In the genomic region with DNA sequence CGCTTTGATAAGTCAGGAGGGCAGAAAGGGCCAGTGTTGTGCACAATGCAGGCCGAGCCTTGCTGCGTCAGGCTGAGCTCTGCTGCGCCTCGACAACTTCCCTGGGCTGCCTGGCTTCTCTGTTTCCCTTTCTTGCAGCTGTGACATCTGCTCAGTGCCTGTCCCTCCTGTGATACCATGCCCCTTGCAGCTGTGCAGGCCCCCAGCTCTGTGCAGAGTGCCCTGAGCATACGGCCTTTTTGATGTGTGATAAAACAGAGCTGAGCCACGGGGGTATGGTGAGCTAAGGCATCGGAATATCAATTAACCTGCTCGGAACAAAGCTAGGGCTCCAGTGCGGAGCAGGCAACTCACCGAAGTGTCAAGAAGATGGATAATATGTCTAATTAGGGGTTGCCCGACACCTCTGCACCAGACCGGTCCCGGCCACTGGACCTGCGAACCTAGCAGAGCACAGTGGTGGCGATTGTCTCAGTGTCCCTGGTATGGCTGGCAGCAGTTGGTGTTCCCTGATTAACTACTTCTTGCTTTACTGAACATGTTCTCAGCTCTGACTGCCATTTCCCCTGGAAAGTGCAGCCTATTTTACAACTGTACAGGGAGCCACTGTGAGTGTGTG, we compare ENCODE assay signal across 12 mouse cellular contexts. TPM values are rescaled to one million over a fixed set of nuclear protein-coding genes. Genes with fewer than 3 reads are reported as not detected.
DNase-seq lines count a peak whose midpoint lies in the region; ATAC-seq lines count a peak whose summit lies in the region.
"Had no signal": no experiment of that assay in that cellular context is flagged by ENCODE, and none has a peak within 500 bp of the region (broad histone marks: within the 10 kb centered on the region; RNA-seq: fewer than 3 reads in every experiment).

No protein-coding gene starts in this region.

- H3K27me3 ChIP-seq in embryonic facial prominence, embryonic 13.5 days = peaks cover 7% of the 10 kb centered on the region; the same call in 1 of the 2 replicates
- no peaks in the 10 kb centered on the region for H3K27me3 ChIP-seq in hindbrain, embryonic 13.5 days
- H3K27me3 ChIP-seq in midbrain, embryonic 12.5 days = no peaks in the 10 kb centered on the region
- peaks cover 22% of the 10 kb centered on the region; the same call in 1 of the 2 replicates for H3K27me3 ChIP-seq in heart, embryonic 12.5 days (replicated peaks)

- peak overlapping the region; percentile 16; the same call in 1 of the 2 replicates for H3K9ac ChIP-seq in embryonic facial prominence, embryonic 13.5 days
- H3K9ac ChIP-seq in hindbrain, embryonic 13.5 days = peak overlapping the region; percentile 19; the same call in 1 of the 2 replicates
- no peak overlapping the region; the same call in 1 of the 2 replicates for H3K9ac ChIP-seq in midbrain, embryonic 12.5 days (replicated peaks)
- no peak overlapping the region for H3K9ac ChIP-seq in heart, embryonic 12.5 days
- H3K9ac ChIP-seq: heart, embryonic 13.5 days had no signal

- H3K4me1 ChIP-seq in embryonic facial prominence, embryonic 13.5 days = peaks cover 15% of the 10 kb centered on the region
- peaks cover 14% of the 10 kb centered on the region for H3K4me1 ChIP-seq in hindbrain, embryonic 13.5 days (replicated peaks)
- peaks cover 18% of the 10 kb centered on the region for H3K4me1 ChIP-seq in midbrain, embryonic 12.5 days
- H3K4me1 ChIP-seq in heart, embryonic 12.5 days (replicated peaks) = peaks cover 9% of the 10 kb centered on the region; the same call in 1 of the 2 replicates

- 44% methylated on average over 16 of the region's 16 CpGs for WGBS in embryonic facial prominence, embryonic 13.5 days
- 13% methylated on average over 16 of the region's 16 CpGs for WGBS in hindbrain, embryonic 13.5 days
- 21% methylated on average over 16 of the region's 16 CpGs for WGBS in midbrain, embryonic 12.5 days
- 36% methylated on average over 16 of the region's 16 CpGs for WGBS in heart, embryonic 12.5 days

- no peak overlapping the region for H3K27ac ChIP-seq in embryonic facial prominence, embryonic 13.5 days
- H3K27ac ChIP-seq in hindbrain, embryonic 13.5 days = peak overlapping the region; percentile 59
- peak overlapping the region; percentile 60 for H3K27ac ChIP-seq in midbrain, embryonic 12.5 days (replicated peaks)
- H3K27ac ChIP-seq in heart, embryonic 12.5 days (ENCODE audit: poor library complexity, severe bottlenecking) = no peak overlapping the region
- H3K27ac ChIP-seq: heart, embryonic 13.5 days had no signal

- no peak overlapping the region for H3K4me3 ChIP-seq in embryonic facial prominence, embryonic 13.5 days
- no peak overlapping the region for H3K4me3 ChIP-seq in hindbrain, embryonic 13.5 days
- H3K4me3 ChIP-seq in midbrain, embryonic 12.5 days = no peak overlapping the region
- no peak overlapping the region for H3K4me3 ChIP-seq in heart, embryonic 12.5 days
- H3K4me3 ChIP-seq: heart, embryonic 13.5 days had no signal

- ATAC-seq in embryonic facial prominence, embryonic 13.5 days (ENCODE audit: insufficient number of reproducible peaks, insufficient read depth, low FRiP score, low TSS enrichment, low read depth) = no peak
- ATAC-seq in hindbrain, embryonic 13.5 days (ENCODE audit: low FRiP score) = peak; percentile 54
- 0 out of 2 replicates have a peak, but pooled peaks have one; percentile 38 for ATAC-seq in midbrain, embryonic 12.5 days (ENCODE audit: low FRiP score, low read depth)
- no peak for ATAC-seq in heart, embryonic 12.5 days (ENCODE audit: insufficient number of reproducible peaks, low FRiP score)
- no peak for ATAC-seq in megakaryocyte-erythroid progenitor cell, adult 5-6 weeks (replicated peaks; ENCODE audit: low FRiP score, low TSS enrichment, poor library complexity, severe bottlenecking)

- no peaks in the 10 kb centered on the region for H3K9me3 ChIP-seq in embryonic facial prominence, embryonic 13.5 days
- no peaks in the 10 kb centered on the region for H3K9me3 ChIP-seq in hindbrain, embryonic 13.5 days
- H3K9me3 ChIP-seq in midbrain, embryonic 12.5 days = no peaks in the 10 kb centered on the region
- no peaks in the 10 kb centered on the region for H3K9me3 ChIP-seq in heart, embryonic 12.5 days (replicated peaks)
- H3K9me3 ChIP-seq: heart, embryonic 13.5 days had no signal

- peak; percentile 38 to 40 for DNase-seq in thymus, postnatal 10 days (ENCODE audit: low spot score in 2 of 2)
- DNase-seq in spleen, postnatal 10 days (ENCODE audit: low spot score in 2 of 2) = no peak
- no peak for DNase-seq in kidney, adult 9 months
- DNase-seq: kidney, adult 18-20 months; lung, adult 2 months; right cerebral cortex, postnatal 25 days had no signal

- no peak overlapping the region for H3K4me2 ChIP-seq in embryonic facial prominence, embryonic 13.5 days
- no peak overlapping the region for H3K4me2 ChIP-seq in hindbrain, embryonic 13.5 days
- no peak overlapping the region for H3K4me2 ChIP-seq in midbrain, embryonic 12.5 days (replicated peaks)
- H3K4me2 ChIP-seq in heart, embryonic 12.5 days = no peak overlapping the region
- H3K4me2 ChIP-seq: heart, embryonic 13.5 days had no signal

- H3K36me3 ChIP-seq in embryonic facial prominence, embryonic 13.5 days = no peaks in the 10 kb centered on the region
- H3K36me3 ChIP-seq in hindbrain, embryonic 13.5 days = no peaks in the 10 kb centered on the region
- H3K36me3 ChIP-seq in midbrain, embryonic 12.5 days = no peaks in the 10 kb centered on the region
- no peaks in the 10 kb centered on the region for H3K36me3 ChIP-seq in heart, embryonic 12.5 days
- H3K36me3 ChIP-seq: heart, embryonic 13.5 days had no signal

RNA-seq across cellular contexts. Expression of a gene that starts 27.9 kb away (rescaled TPM):
- 0.77 and 0.90 TPM in 2 replicates for polyA plus RNA-seq in embryonic facial prominence, embryonic 13.5 days (2015; fragmentation: Nextera tagmentation; extraction: Ambion mirVana)
- polyA plus RNA-seq in hindbrain, embryonic 13.5 days (2015; fragmentation: Nextera tagmentation; extraction: Ambion mirVana) = 1.9 and 2.3 TPM in 2 replicates
- polyA plus RNA-seq in midbrain, embryonic 12.5 days (2016; fragmentation: Nextera tagmentation; extraction: Ambion mirVana) = 0.81 and 1.1 TPM in 2 replicates
- 0.42 and 0.51 TPM in 2 replicates for polyA plus RNA-seq in heart, embryonic 12.5 days (2016; fragmentation: Nextera tagmentation; extraction: Ambion mirVana)
- 1.2 TPM in 1 of 2 replicates, not detected in the other for total RNA-seq in megakaryocyte-erythroid progenitor cell, adult 5-6 weeks (2014; fragmentation: Nextera tagmentation)
- not detected in 2 replicates for total RNA-seq in megakaryocyte-erythroid progenitor cell, adult 5-6 weeks (2017)

RNA-seq across cellular contexts. Expression of a gene that starts 28.4 kb away (rescaled TPM):
- polyA plus RNA-seq in embryonic facial prominence, embryonic 13.5 days (2015; fragmentation: Nextera tagmentation; extraction: Ambion mirVana) = 0.89 and 1.1 TPM in 2 replicates
- 3.8 and 4.0 TPM in 2 replicates for polyA plus RNA-seq in hindbrain, embryonic 13.5 days (2015; fragmentation: Nextera tagmentation; extraction: Ambion mirVana)
- 0.79 and 1.0 TPM in 2 replicates for polyA plus RNA-seq in midbrain, embryonic 12.5 days (2016; fragmentation: Nextera tagmentation; extraction: Ambion mirVana)
- 1.2 and 2.2 TPM in 2 replicates for polyA plus RNA-seq in heart, embryonic 12.5 days (2016; fragmentation: Nextera tagmentation; extraction: Ambion mirVana)
- 2.7 TPM in 1 of 2 replicates, not detected in the other for total RNA-seq in megakaryocyte-erythroid progenitor cell, adult 5-6 weeks (2014; fragmentation: Nextera tagmentation)
- not detected in 2 replicates for total RNA-seq in megakaryocyte-erythroid progenitor cell, adult 5-6 weeks (2017)

Comparison
In these comparisons a context has a peak if more than half of its experiments do, and no peak if none do; other contexts are left out.
1. ATAC-seq: peak in hindbrain, embryonic 13.5 days (single experiment) and midbrain, embryonic 12.5 days (single experiment); none in embryonic facial prominence, embryonic 13.5 days (single experiment), heart, embryonic 12.5 days (single experiment) and megakaryocyte-erythroid progenitor cell, adult 5-6 weeks (single experiment).
2. H3K27ac ChIP-seq: peak in hindbrain, embryonic 13.5 days (single experiment) and midbrain, embryonic 12.5 days (single experiment); none in embryonic facial prominence, embryonic 13.5 days (single experiment) and heart, embryonic 12.5 days (single experiment).
3. H3K9ac ChIP-seq: peak in embryonic facial prominence, embryonic 13.5 days (single experiment) and hindbrain, embryonic 13.5 days (single experiment); none in midbrain, embryonic 12.5 days (single experiment) and heart, embryonic 12.5 days (single experiment).
4. DNase-seq: peak in thymus, postnatal 10 days (2 of 2); none in spleen, postnatal 10 days (0 of 2) and kidney, adult 9 months (single experiment).